9 mouse cellular contexts compared by ENCODE assay signal in the genomic region with DNA sequence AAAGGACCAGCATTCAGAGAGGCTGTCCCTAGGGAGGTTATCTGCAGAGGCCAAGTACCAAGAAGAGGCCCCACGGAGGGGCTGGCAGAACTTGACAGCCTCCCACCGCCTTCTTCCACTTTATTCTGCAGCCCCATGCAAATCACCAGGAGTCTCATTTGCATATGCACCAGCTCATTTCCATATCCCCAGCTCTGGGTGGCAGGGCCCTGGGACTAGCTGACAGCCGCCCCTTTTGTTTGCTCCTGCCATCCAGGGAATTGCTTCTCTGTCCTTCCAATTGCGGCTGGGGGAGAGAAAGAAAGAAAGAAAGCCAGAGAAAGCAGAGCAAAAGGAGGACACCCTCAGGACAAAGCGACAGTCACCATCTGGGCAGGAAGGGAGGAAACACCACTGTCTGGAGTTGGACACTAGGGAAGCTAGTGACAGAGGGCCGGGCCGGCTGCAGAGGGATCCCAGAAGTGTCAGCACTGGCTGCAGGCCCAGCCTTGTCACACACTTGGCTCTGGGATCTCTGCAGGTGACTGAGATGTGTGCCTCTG.
DNase-seq lines count a peak whose midpoint lies in the region; ATAC-seq lines count a peak whose summit lies in the region.
"Had no signal": no experiment of that assay in that cellular context is flagged by ENCODE, and none has a peak within 500 bp of the region (broad histone marks: within the 10 kb centered on the region; RNA-seq: fewer than 3 reads in every experiment).

No protein-coding gene starts in this region.

- no peak overlapping the region for H3K4me2 ChIP-seq in embryonic facial prominence, embryonic 12.5 days (replicated peaks)
- H3K4me2 ChIP-seq in hindbrain, embryonic 11.5 days (replicated peaks; ENCODE audit: low read depth, low read length) = no peak overlapping the region; the same call in 1 of the 2 replicates
- no peak overlapping the region for H3K4me2 ChIP-seq in midbrain, embryonic 14.5 days (ENCODE audit: low read length)
- H3K4me2 ChIP-seq: embryonic facial prominence, embryonic 15.5 days had no signal

- H3K4me1 ChIP-seq in embryonic facial prominence, embryonic 12.5 days = peaks cover 20% of the 10 kb centered on the region
- peaks cover 5% of the 10 kb centered on the region; the same call in 1 of the 2 replicates for H3K4me1 ChIP-seq in hindbrain, embryonic 11.5 days (replicated peaks; ENCODE audit: control insufficient read depth, insufficient read depth, low read length)
- H3K4me1 ChIP-seq in midbrain, embryonic 14.5 days (ENCODE audit: control insufficient read depth, insufficient read depth, low read length) = peaks cover 16% of the 10 kb centered on the region

- H3K9me3 ChIP-seq in embryonic facial prominence, embryonic 12.5 days = no peaks in the 10 kb centered on the region
- no peaks in the 10 kb centered on the region for H3K9me3 ChIP-seq in hindbrain, embryonic 11.5 days (ENCODE audit: control insufficient read depth, low read length)
- H3K9me3 ChIP-seq in midbrain, embryonic 14.5 days (ENCODE audit: control insufficient read depth, low read length) = no peaks in the 10 kb centered on the region
- H3K9me3 ChIP-seq: embryonic facial prominence, embryonic 15.5 days had no signal

- no peaks in the 10 kb centered on the region for H3K36me3 ChIP-seq in embryonic facial prominence, embryonic 12.5 days
- no peaks in the 10 kb centered on the region for H3K36me3 ChIP-seq in hindbrain, embryonic 11.5 days (ENCODE audit: control insufficient read depth, insufficient read depth, low read length)
- no peaks in the 10 kb centered on the region for H3K36me3 ChIP-seq in midbrain, embryonic 14.5 days (ENCODE audit: control insufficient read depth, insufficient read depth, low read length)
- H3K36me3 ChIP-seq: embryonic facial prominence, embryonic 15.5 days had no signal

- peak overlapping the region; percentile 67; the same call in 1 of the 2 replicates for H3K27ac ChIP-seq in embryonic facial prominence, embryonic 12.5 days
- peak overlapping the region; percentile 82 for H3K27ac ChIP-seq in hindbrain, embryonic 11.5 days (ENCODE audit: low read depth, low read length)
- peak overlapping the region; percentile 88 for H3K27ac ChIP-seq in midbrain, embryonic 14.5 days (replicated peaks; ENCODE audit: low read depth, low read length)
- H3K27ac ChIP-seq: embryonic facial prominence, embryonic 15.5 days had no signal

- H3K9ac ChIP-seq in embryonic facial prominence, embryonic 12.5 days = no peak overlapping the region
- H3K9ac ChIP-seq in hindbrain, embryonic 11.5 days (ENCODE audit: low read depth, low read length) = 0 out of 2 replicates have a peak overlapping the region, but pooled peaks have one; percentile 2
- H3K9ac ChIP-seq in midbrain, embryonic 14.5 days (replicated peaks; ENCODE audit: low read length) = 0 out of 2 replicates have a peak overlapping the region, but pooled peaks have one; percentile 13
- H3K9ac ChIP-seq: embryonic facial prominence, embryonic 15.5 days had no signal

- peak; percentile 52 for DNase-seq in kidney, postnatal 14 days
- DNase-seq in kidney, adult 11 months = no peak
- peak; percentile 76 for DNase-seq in hindbrain, embryonic 11.5 days (ENCODE audit: low spot score)
- peak; percentile 82 for DNase-seq in midbrain, embryonic 14.5 days
- no peak for DNase-seq in left cerebral cortex, adult 8-10 months (ENCODE audit: low spot score in 2 of 2)
- no peak for DNase-seq in cerebellum, postnatal 36 days
- DNase-seq in right cerebral cortex, postnatal 25 days = no peak

- ATAC-seq in embryonic facial prominence, embryonic 12.5 days (ENCODE audit: insufficient number of reproducible peaks, insufficient read depth, low FRiP score, low TSS enrichment) = no peak
- ATAC-seq in hindbrain, embryonic 11.5 days (ENCODE audit: low FRiP score) = peak; percentile 93
- ATAC-seq in midbrain, embryonic 14.5 days (ENCODE audit: low FRiP score, low TSS enrichment) = peak; percentile 85

- H3K4me3 ChIP-seq in embryonic facial prominence, embryonic 12.5 days = no peak overlapping the region
- H3K4me3 ChIP-seq in hindbrain, embryonic 11.5 days (ENCODE audit: low read depth, low read length) = no peak overlapping the region
- no peak overlapping the region for H3K4me3 ChIP-seq in midbrain, embryonic 14.5 days (replicated peaks; ENCODE audit: low read depth, low read length)
- H3K4me3 ChIP-seq: embryonic facial prominence, embryonic 15.5 days had no signal

- no peaks in the 10 kb centered on the region for H3K27me3 ChIP-seq in embryonic facial prominence, embryonic 12.5 days
- H3K27me3 ChIP-seq in hindbrain, embryonic 11.5 days (ENCODE audit: control insufficient read depth, insufficient read depth, low read length) = no peaks in the 10 kb centered on the region
- H3K27me3 ChIP-seq in midbrain, embryonic 14.5 days (ENCODE audit: control insufficient read depth, insufficient read depth, low read length) = no peaks in the 10 kb centered on the region
- H3K27me3 ChIP-seq: embryonic facial prominence, embryonic 15.5 days had no signal

- WGBS in embryonic facial prominence, embryonic 12.5 days = 18% methylated on average over 7 of the region's 7 CpGs
- 7% methylated on average over 7 of the region's 7 CpGs for WGBS in hindbrain, embryonic 11.5 days
- WGBS in midbrain, embryonic 14.5 days = 3% methylated on average over 7 of the region's 7 CpGs

Comparison
In these comparisons a context has a peak if more than half of its experiments do, and no peak if none do; other contexts are left out.
1. DNase-seq: peak in kidney, postnatal 14 days (single experiment), hindbrain, embryonic 11.5 days (single experiment) and midbrain, embryonic 14.5 days (single experiment); none in kidney, adult 11 months (single experiment), left cerebral cortex, adult 8-10 months (0 of 2), cerebellum, postnatal 36 days (0 of 2) and right cerebral cortex, postnatal 25 days (single experiment).
2. Peak in every context shown above with its lines, with median percentiles within 50 percentile points of each other: H3K27ac ChIP-seq.